Mouse (Mus musculus) MEL (cell line): ENCODE data around the gene Osbpl10. TPM values are rescaled to one million over a fixed set of nuclear protein-coding genes. Genes with fewer than 3 reads are reported as not detected.

Source experiments
- DNase-seq: peaks from one replicate; pipeline ENCODE4 v3.0.0; 2011; ENCODE audit warnings: low read depth, low spot score
- H3K27ac ChIP-seq: 2 replicates; pipeline ENCODE4 v1.5.1; 2012; ENCODE audit warnings: low read depth, mild to moderate bottlenecking, control low read depth, low read length, moderate library complexity; ENCODE audit not compliant: control insufficient read depth
- H3K27me3 ChIP-seq, 2 experiments: fragments of 150-350 bp in 1 of 2; sonication (generic) in 1 of 2; 2 replicates each; pipeline ENCODE4 v1.6.1; 2012; ENCODE audit warnings: low read length in 2 of 2, mild to moderate bottlenecking in 2 of 2, improper control_type of control experiment in 1 of 2, moderate library complexity in 1 of 2; ENCODE audit not compliant: insufficient read depth in 2 of 2, control insufficient read depth in 1 of 2
- H3K36me3 ChIP-seq, 2 experiments: 2 replicates each; pipeline ENCODE4 v1.6.1; 2012 to 2014; ENCODE audit warnings: low read length in 2 of 2, improper control_type of control experiment in 1 of 2, inconsistent platforms in 1 of 2, mild to moderate bottlenecking in 1 of 2; ENCODE audit not compliant: insufficient read depth in 2 of 2, control insufficient read depth in 1 of 2
- H3K4me1 ChIP-seq, 2 experiments: fragments of 150-350 bp in 1 of 2; sonication (generic) in 1 of 2; 2 replicates each; pipeline ENCODE4 v1.6.1; 2012; ENCODE audit warnings: low read length in 2 of 2, improper control_type of control experiment in 1 of 2, mild to moderate bottlenecking in 1 of 2; ENCODE audit not compliant: insufficient read depth in 2 of 2, control insufficient read depth in 1 of 2
- H3K4me3 ChIP-seq, 2 experiments: fragments of 150-350 bp in 1 of 2; sonication (generic) in 1 of 2; 2 replicates each; pipeline ENCODE4 v1.5.1; 2012; ENCODE audit warnings: low read depth in 2 of 2, low read length in 2 of 2, mild to moderate bottlenecking in 2 of 2, moderate library complexity in 2 of 2, control low read depth in 1 of 2, improper control_type of control experiment in 1 of 2; ENCODE audit not compliant: control insufficient read depth in 1 of 2, insufficient read depth in 1 of 2
- H3K79me2 ChIP-seq: 2 replicates; pipeline ENCODE4 v1.6.1; 2012; ENCODE audit warnings: mild to moderate bottlenecking, low read length, moderate library complexity; ENCODE audit not compliant: control insufficient read depth, poor library complexity, insufficient read depth
- H3K9ac ChIP-seq: 2 replicates; pipeline ENCODE4 v1.6.1; 2012; ENCODE audit warnings: low read depth, mild to moderate bottlenecking, control low read depth, low read length, moderate library complexity; ENCODE audit not compliant: control insufficient read depth, poor library complexity, severe bottlenecking
- H3K9me3 ChIP-seq: fragments of 150-350 bp; sonication (generic); replicated peaks from 2 replicates; pipeline ENCODE4 v1.6.1; 2012; ENCODE audit warnings: mild to moderate bottlenecking, low read length, improper control_type of control experiment, moderate library complexity; ENCODE audit not compliant: insufficient read depth
- CHD2 ChIP-seq: IDR thresholded peaks from 2 replicates; pipeline ENCODE4 v1.6.1; 2011; ENCODE audit warnings: low read length, improper control_type of control experiment
- E2F4 ChIP-seq: IDR thresholded peaks from 2 replicates; pipeline ENCODE4 v1.6.1; 2011; ENCODE audit warnings: low read depth, low read length, improper control_type of control experiment, borderline replicate concordance
- GABPA ChIP-seq: IDR thresholded peaks from 2 replicates; pipeline ENCODE4 v1.6.1; 2012; ENCODE audit warnings: low read depth, mild to moderate bottlenecking, inconsistent platforms, low read length, improper control_type of control experiment, moderate library complexity
- GATA1 ChIP-seq: IDR thresholded peaks from 2 replicates; pipeline ENCODE4 v1.6.1; 2011; ENCODE audit warnings: low read depth, low read length, improper control_type of control experiment
- HCFC1 ChIP-seq: IDR thresholded peaks from 2 replicates; pipeline ENCODE4 v1.6.1; 2012; ENCODE audit warnings: low read depth, mild to moderate bottlenecking, inconsistent platforms, low read length, improper control_type of control experiment, moderate library complexity
- JUND ChIP-seq: IDR thresholded peaks from 2 replicates; pipeline ENCODE4 v1.6.1; 2011; ENCODE audit warnings: low read depth, mild to moderate bottlenecking, improper control_type of control experiment, low read length
- MAX ChIP-seq: IDR thresholded peaks from 2 replicates; pipeline ENCODE4 v1.6.1; 2011; ENCODE audit warnings: low read length, improper control_type of control experiment
- MAZ ChIP-seq: IDR thresholded peaks from 2 replicates; pipeline ENCODE4 v1.6.1; 2012; ENCODE audit warnings: low read depth, mild to moderate bottlenecking, inconsistent platforms, low read length, improper control_type of control experiment
- NRF1 ChIP-seq: IDR thresholded peaks from 2 replicates; pipeline ENCODE4 v1.6.1; 2014; ENCODE audit warnings: low read depth, mild to moderate bottlenecking, inconsistent platforms, low read length, improper control_type of control experiment, moderate library complexity; ENCODE audit not compliant: poor library complexity, insufficient read depth, severe bottlenecking
- POLR2AphosphoS2 ChIP-seq: IDR thresholded peaks from 2 replicates; pipeline ENCODE4 v1.6.1; 2011; ENCODE audit warnings: low read length, improper control_type of control experiment
- POLR2AphosphoS5 ChIP-seq: IDR thresholded peaks from 2 replicates; pipeline ENCODE4 v1.6.1; 2012; ENCODE audit warnings: low read depth, borderline replicate concordance, mild to moderate bottlenecking, inconsistent platforms, low read length, moderate library complexity, mixed read lengths
- RCOR1 ChIP-seq: IDR thresholded peaks from 2 replicates; pipeline ENCODE4 v1.6.1; 2012; ENCODE audit warnings: low read depth, mild to moderate bottlenecking, inconsistent platforms, low read length, improper control_type of control experiment
- SIN3A ChIP-seq: IDR thresholded peaks from 2 replicates; pipeline ENCODE4 v1.6.1; 2012; ENCODE audit warnings: low read length, improper control_type of control experiment, inconsistent platforms
- TAL1 ChIP-seq: IDR thresholded peaks from 2 replicates; pipeline ENCODE4 v1.6.1; 2012; ENCODE audit warnings: mild to moderate bottlenecking, inconsistent platforms, low read length, moderate library complexity, mixed read lengths
- TBP ChIP-seq: IDR thresholded peaks from 2 replicates; pipeline ENCODE4 v1.8.0; 2011; ENCODE audit warnings: low read depth, low read length, improper control_type of control experiment
- TCF12 ChIP-seq: IDR thresholded peaks from 2 replicates; pipeline ENCODE4 v1.6.1; 2014; ENCODE audit warnings: low read depth, mild to moderate bottlenecking, inconsistent platforms, low read length, improper control_type of control experiment, moderate library complexity
- USF1 ChIP-seq: IDR thresholded peaks from 2 replicates; pipeline ENCODE4 v1.6.1; 2014; ENCODE audit warnings: low read depth, mild to moderate bottlenecking, inconsistent platforms, low read length, improper control_type of control experiment, moderate library complexity
- USF2 ChIP-seq, 2 experiments: IDR thresholded peaks; 2 replicates each; pipeline ENCODE4 v1.6.1; 2011 to 2012; ENCODE audit warnings: improper control_type of control experiment in 2 of 2, low read length in 2 of 2, borderline replicate concordance in 1 of 2, inconsistent platforms in 1 of 2, low read depth in 1 of 2, mild to moderate bottlenecking in 1 of 2; ENCODE audit not compliant: insufficient read depth in 1 of 2
- ZC3H11A ChIP-seq: IDR thresholded peaks from 2 replicates; pipeline ENCODE4 v1.6.1; 2012; ENCODE audit warnings: low read depth, mild to moderate bottlenecking, inconsistent platforms, low read length, improper control_type of control experiment
- ZMIZ1 ChIP-seq: IDR thresholded peaks from 2 replicates; pipeline ENCODE4 v1.6.1; 2012; ENCODE audit warnings: low read depth, mild to moderate bottlenecking, inconsistent platforms, low read length, improper control_type of control experiment, moderate library complexity
- polyA plus RNA-seq, 2 experiments: library from polyadenylated mRNA; stranded (reverse) in 1 of 2; unstranded in 1 of 2; fragments of >175 nt in 1 of 2; fragments of >200 nt in 1 of 2; gene quantifications; 2 replicates each; pipeline versions ENCODE4 v1.2.1 to v1.2.4; 2012; ENCODE audit warnings: low replicate concordance in 2 of 2, low read depth in 1 of 2; ENCODE audit not compliant: insufficient read length in 2 of 2, insufficient read depth in 1 of 2, missing spikeins in 1 of 2
- total RNA-seq: library from RNA; depleted of rRNA; stranded (reverse); fragments of 300-350 nt; gene quantifications from 2 replicates; pipeline ENCODE4 v1.2.3, GENCODE M21; 2012

Osbpl10 gene
- total and polyA plus RNA-seq, 3 experiments = not detected

DNA sequence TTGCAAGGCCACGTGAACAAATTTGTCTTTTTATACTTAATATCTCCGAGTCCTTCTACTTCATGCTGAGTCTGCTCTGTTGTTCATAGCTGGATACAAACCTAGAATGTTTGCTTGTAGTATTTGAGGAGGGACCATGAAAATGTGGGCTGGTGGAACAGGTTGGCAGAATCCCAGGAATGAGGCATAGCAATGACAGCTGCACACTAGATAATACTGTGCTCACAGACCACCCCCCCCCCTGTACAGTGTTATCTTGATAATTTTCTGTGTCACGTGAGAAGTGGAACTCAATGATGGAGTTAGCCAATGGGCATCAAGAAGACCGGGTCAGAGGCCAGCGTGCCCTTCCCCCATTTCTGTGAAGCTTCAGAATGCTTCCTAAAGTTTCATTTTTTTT lies 227.8 kb downstream of the Osbpl10 start:
- Histone ChIP-seq H3K9ac (no peak overlapping the region), H3K9me3 (no peaks in the 10 kb centered on the region), H3K4me3 (no peak overlapping the region), H3K4me1 (no peaks in the 10 kb centered on the region), H3K36me3 (no peaks in the 10 kb centered on the region), H3K79me2 (no peaks in the 10 kb centered on the region), H3K27ac (no peak overlapping the region), H3K27me3 (no peaks in the 10 kb centered on the region)
- DNase-seq = no peak
- peak; percentile 38; the same call in 1 of the 2 replicates for TF ChIP-seq USF1
- TF ChIP-seq TAL1 = no peak

DNA sequence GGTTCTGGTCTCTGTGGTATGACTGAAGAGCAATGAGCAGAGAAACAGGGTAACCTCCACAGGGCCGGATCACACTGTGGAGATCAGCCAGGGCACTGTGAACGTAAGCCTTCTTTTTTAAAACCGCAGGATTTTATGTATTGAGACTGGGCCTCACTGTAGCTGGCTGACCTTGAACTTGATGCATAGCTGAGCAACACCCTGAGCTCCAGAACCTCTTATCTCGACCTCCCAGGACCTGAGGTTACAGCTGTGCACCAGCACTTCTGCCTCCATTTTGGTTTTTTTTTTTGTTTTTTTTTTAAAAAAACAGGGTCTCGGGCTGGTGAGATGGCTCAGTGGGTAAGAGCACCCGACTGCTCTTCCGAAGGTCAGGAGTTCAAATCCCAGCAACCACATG lies 231.4 kb downstream of the Osbpl10 start:
- no peak overlapping the region for H3K4me3 ChIP-seq
- no peak for DNase-seq
- no peaks in the 10 kb centered on the region for H3K9me3 ChIP-seq
- no peaks in the 10 kb centered on the region for H3K79me2 ChIP-seq
- no peaks in the 10 kb centered on the region for H3K27me3 ChIP-seq
- no peak overlapping the region for H3K27ac ChIP-seq
- no peak overlapping the region for H3K9ac ChIP-seq
- no peaks in the 10 kb centered on the region for H3K4me1 ChIP-seq
- no peak for TF ChIP-seq HCFC1
- H3K36me3 ChIP-seq = no peaks in the 10 kb centered on the region

DNA sequence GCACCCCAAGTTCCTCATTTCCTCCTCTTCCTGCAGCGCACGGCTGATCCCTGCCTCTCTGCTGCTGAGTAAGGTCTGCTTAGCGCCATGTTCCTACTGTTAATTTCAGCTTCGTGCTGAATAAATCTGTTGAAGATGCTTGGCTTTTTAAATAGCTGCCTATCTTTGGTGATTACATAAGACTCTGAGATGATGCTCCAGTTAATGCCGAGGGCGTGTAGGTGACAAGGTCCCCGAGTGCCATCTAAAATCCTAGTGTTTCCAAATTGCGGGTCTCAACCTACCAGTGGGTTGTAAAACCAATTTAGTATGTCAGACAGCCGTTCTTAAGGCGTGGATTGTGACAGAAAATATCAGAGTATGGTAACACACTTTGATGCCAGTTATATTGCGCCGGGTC lies 232.2 kb downstream of the Osbpl10 start:
- H3K36me3 ChIP-seq = no peaks in the 10 kb centered on the region
- no peaks in the 10 kb centered on the region for H3K79me2 ChIP-seq
- H3K4me3 ChIP-seq = no peak overlapping the region
- H3K27me3 ChIP-seq = no peaks in the 10 kb centered on the region
- H3K9ac ChIP-seq = no peak overlapping the region
- H3K4me1 ChIP-seq = no peaks in the 10 kb centered on the region
- no peak for TF ChIP-seq SIN3A
- no peak for TF ChIP-seq USF2 (IDR thresholded peaks at IDR 0.05; ENCODE audit: borderline replicate concordance in 1 of 2, insufficient read depth in 1 of 2, low read depth in 1 of 2, low read length in 2 of 2)
- no peak for TF ChIP-seq ZC3H11A
- TF ChIP-seq POLR2AphosphoS5 = no peak
- no peak for TF ChIP-seq RCOR1
- TF ChIP-seq CHD2 = no peak
- TF ChIP-seq NRF1 = no peak
- TF ChIP-seq JUND = no peak
- no peak for TF ChIP-seq MAZ
- TF ChIP-seq POLR2AphosphoS2 = no peak
- no peak for TF ChIP-seq GABPA
- no peak for TF ChIP-seq TAL1
- TF ChIP-seq USF1 = no peak
- TF ChIP-seq ZMIZ1 = no peak
- no peak for TF ChIP-seq TBP
- no peak for TF ChIP-seq MAX
- no peak for TF ChIP-seq E2F4
- no peak for TF ChIP-seq TCF12
- TF ChIP-seq GATA1 = no peak
- DNase-seq = no peak
- no peak overlapping the region for H3K27ac ChIP-seq
- H3K9me3 ChIP-seq = no peaks in the 10 kb centered on the region
